Mouse (Mus musculus) neural tube, embryonic 14.5 days (tissue): ENCODE results near the gene Gm20388. TPM values are rescaled to one million over a fixed set of nuclear protein-coding genes. Genes with fewer than 3 reads are reported as not detected.

ENCODE experiments used
- ATAC-seq: fragments of 200-750 bp; cut with Nextera tagmentation; 2 replicates; pipeline ENCODE4 v1.8.0; 2017; ENCODE audit warnings: low read depth, mild to moderate bottlenecking, moderate TSS enrichment, moderate library complexity
- H3K27ac ChIP-seq: fragments of 300-500 bp; sonication (generic); 2 replicates; pipeline ENCODE4 v1.5.1; 2014; ENCODE audit warnings: low read depth, mild to moderate bottlenecking, control low read depth, low read length, moderate library complexity, mixed read lengths
- H3K27me3 ChIP-seq: fragments of 300-500 bp; sonication (generic); 2 replicates; pipeline ENCODE4 v1.6.1; 2014; ENCODE audit warnings: low read length; ENCODE audit not compliant: control insufficient read depth, insufficient read depth
- H3K36me3 ChIP-seq: fragments of 300-500 bp; sonication (generic); 2 replicates; pipeline ENCODE4 v1.6.1; 2014; ENCODE audit warnings: low read length, mixed read lengths; ENCODE audit not compliant: control insufficient read depth, insufficient read depth
- H3K4me1 ChIP-seq: fragments of 300-500 bp; sonication (generic); 2 replicates; pipeline ENCODE4 v1.6.1; 2014; ENCODE audit warnings: low read length; ENCODE audit not compliant: control insufficient read depth, insufficient read depth
- H3K4me2 ChIP-seq: fragments of 300-500 bp; sonication (generic); 2 replicates; pipeline ENCODE4 v1.6.1; 2014; ENCODE audit warnings: mild to moderate bottlenecking, low read depth, low read length, control low read depth
- H3K4me3 ChIP-seq: fragments of 300-500 bp; sonication (generic); 2 replicates; pipeline ENCODE4 v1.5.1; 2014; ENCODE audit warnings: low read depth, low read length, control low read depth, mixed read lengths
- H3K9ac ChIP-seq: fragments of 300-500 bp; sonication (generic); replicated peaks from 2 replicates; pipeline ENCODE4 v1.6.1; 2014; ENCODE audit warnings: low read depth, mild to moderate bottlenecking, control low read depth, low read length, mixed read lengths
- H3K9me3 ChIP-seq: fragments of 300-500 bp; sonication (generic); 2 replicates; pipeline ENCODE4 v1.6.1; 2016; ENCODE audit warnings: low read length; ENCODE audit not compliant: control insufficient read depth
- WGBS: fragments of 180-500 bp; shearing (Covaris S2); extraction: QIAGEN DNeasy Blood & Tissue Kit; methylation state at CpG from one replicate; pipeline ENCODE4 v1.1.7; 2014; 5-methylcytosine and 5-hydroxymethylcytosine counted together
- polyA plus RNA-seq: library from polyadenylated mRNA; unstranded; fragments of >200 nt; fragmentation: Nextera tagmentation; extraction: Ambion mirVana; gene quantifications from 2 replicates; pipeline ENCODE4 v1.2.1, GENCODE M21; 2014

The Gm20388 gene
- polyA plus RNA-seq, 1 experiment from 2014 or later, result 10.3 TPM

DNA sequence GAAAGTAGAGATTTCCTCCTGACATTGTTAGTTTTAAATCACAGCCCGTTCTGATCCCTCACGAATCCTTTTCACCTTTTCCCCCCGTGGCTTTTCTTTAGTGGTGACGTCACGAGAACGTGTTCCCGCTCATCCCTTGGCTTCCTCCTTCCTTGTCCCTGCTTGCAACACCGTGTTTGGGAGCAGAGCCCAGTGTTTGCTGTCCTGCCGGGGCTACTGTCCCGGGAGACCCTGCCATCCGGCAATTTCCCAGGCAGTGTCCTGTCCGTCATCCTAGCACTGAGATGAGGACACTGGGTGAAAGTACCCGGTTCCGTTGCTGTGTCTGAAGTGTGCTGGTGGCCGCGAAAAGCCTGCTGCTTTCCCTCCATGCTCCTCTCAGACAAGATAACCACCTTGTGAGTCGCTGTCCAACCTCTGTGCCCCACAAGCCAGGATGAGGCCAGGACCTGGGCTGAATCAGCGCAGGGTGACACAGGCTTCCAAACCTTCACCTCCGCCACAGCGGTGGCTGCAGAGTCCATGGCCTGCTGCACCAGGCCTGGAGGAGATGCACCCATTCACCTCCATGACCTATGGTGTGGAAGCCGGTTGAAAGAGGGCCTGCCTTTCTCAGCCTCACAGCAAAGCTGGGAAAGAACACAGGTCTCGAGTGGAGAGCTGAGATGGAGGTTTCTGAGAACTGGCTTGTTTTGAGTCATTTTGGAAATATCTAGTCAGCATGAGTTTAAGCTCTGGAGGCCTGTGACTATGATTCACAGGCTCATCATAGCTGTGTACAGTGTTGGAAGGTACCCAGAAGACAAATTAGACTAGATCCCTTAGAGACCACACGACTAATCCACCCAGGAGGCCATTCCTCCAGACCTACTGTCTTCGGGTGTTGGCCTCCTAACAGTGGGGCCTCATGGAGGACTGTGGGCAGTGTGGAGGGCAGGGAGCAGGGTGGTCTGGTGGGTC lies 4367.6 kb downstream of the Gm20388 start:
- no peak overlapping the region for H3K4me3 ChIP-seq
- no peak overlapping the region for H3K9ac ChIP-seq
- H3K27me3 ChIP-seq, result no peaks in the 10 kb centered on the region
- no peak overlapping the region for H3K27ac ChIP-seq
- WGBS, result 67% methylated on average over 24 of the region's 24 CpGs
- no peak for ATAC-seq
- no peaks in the 10 kb centered on the region for H3K9me3 ChIP-seq
- H3K36me3 ChIP-seq, result no peaks in the 10 kb centered on the region
- no peak overlapping the region for H3K4me2 ChIP-seq
- peaks cover 34% of the 10 kb centered on the region for H3K4me1 ChIP-seq

DNA sequence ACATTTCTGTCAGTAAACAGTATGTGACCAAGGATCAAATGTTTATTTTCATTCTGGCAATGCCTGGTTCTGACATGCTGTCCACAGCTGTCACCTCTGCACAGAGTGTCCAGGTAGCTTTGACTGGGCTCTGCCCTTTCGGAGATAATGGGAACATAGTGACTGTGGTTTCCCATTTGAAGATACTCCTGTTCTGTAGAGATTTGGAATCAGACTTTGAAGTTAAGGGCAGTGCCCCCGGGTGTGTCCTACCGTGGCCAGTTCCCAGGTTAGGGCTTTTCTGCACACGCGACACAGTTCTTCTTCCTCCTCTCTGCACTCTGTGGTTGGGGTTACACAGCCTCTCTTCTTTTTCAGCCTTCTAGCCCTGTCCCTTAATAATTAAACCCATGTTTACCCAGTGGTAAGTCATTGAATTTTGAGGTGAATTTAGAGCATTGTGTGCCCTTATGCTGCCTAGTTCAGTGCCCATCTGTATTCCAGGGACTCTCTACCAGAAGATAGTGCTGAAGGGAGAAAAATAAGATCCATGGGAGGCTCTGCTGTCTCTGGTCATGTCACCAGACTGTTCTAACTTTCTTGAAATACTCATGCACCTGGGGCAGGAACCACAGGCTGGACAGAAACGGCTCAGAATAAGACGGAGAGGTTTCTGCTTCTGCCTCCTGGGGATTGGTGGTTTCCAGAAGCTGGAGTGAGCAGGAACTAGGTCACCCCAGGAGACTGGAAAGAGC lies 4368.5 kb downstream of the Gm20388 start:
- Histone ChIP-seq H3K36me3 (no peaks in the 10 kb centered on the region), H3K4me3 (no peak overlapping the region), H3K9me3 (no peaks in the 10 kb centered on the region), H3K27me3 (no peaks in the 10 kb centered on the region), H3K27ac (no peak overlapping the region), H3K4me2 (no peak overlapping the region), H3K9ac (no peak overlapping the region), H3K4me1 (peaks cover 36% of the 10 kb centered on the region)
- WGBS, result 93% methylated on average over 7 of the region's 7 CpGs
- no peak for ATAC-seq

DNA sequence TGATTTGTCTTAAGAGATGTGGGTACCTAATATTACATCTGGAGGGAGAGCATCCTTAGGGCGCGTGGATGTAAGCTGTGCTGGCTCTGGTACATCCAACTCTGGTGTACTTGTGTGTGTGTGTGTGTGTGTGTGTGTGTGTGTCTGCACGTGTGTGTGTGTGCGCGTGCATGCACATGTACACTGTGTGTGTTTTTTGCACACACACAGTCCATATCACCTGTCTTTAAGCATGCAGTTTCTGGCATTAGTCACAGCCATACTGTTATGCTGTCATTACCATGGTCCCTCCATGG lies 4369.0 kb downstream of the Gm20388 start:
- Histone ChIP-seq H3K4me1 (peaks cover 38% of the 10 kb centered on the region), H3K9ac (no peak overlapping the region), H3K9me3 (no peaks in the 10 kb centered on the region), H3K36me3 (no peaks in the 10 kb centered on the region), H3K27ac (no peak overlapping the region), H3K27me3 (no peaks in the 10 kb centered on the region), H3K4me3 (no peak overlapping the region), H3K4me2 (no peak overlapping the region)
- no peak for ATAC-seq
- WGBS, result 98% methylated on average over 5 of the region's 5 CpGs

DNA sequence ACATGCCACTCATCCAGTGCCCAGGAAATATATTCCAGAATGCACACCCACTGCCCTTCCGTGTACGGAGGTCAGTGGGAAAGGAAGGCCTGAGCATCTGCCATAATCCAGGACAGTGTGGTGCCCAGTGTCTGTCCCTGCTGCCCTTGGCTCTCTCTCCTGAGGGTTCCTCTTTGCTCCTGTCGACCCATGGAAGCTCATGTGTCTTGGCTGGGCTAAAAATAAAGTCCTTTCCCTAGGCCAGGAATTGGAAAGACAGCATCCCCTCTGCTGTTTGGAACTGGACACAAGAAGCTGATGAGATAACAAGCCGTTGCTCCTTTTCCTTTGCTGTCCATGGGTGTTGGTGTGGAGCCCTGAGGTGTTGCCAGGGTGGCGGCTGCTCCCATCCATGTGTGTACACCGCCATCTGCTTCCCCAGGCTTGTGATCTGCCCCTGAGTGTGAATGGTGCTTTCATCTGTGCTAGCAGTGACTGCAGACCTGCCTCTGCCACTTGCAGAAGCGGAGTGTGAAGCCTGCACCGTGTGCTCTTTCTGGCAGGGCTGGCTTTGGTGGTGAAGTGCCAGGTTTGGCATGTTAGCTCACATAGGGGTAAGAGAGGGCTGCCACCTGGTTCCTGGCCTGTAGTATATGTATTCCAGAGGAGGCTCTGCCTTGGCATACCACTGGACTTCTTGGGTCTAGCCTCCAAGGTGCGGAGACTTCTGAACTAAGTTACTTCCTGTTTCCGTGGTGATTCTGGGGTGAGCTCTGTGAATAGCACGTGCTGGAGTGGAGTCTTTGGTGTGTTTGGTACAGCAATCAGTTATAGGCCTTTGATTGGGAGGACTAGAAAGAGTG lies 4371.3 kb downstream of the Gm20388 start:
- Histone ChIP-seq H3K27me3 (no peaks in the 10 kb centered on the region), H3K27ac (no peak overlapping the region), H3K9me3 (no peaks in the 10 kb centered on the region), H3K36me3 (no peaks in the 10 kb centered on the region), H3K4me3 (no peak overlapping the region), H3K9ac (no peak overlapping the region), H3K4me1 (peaks cover 54% of the 10 kb centered on the region), H3K4me2 (no peak overlapping the region)
- ATAC-seq, result no peak
- WGBS, result 57% methylated on average over 11 of the region's 11 CpGs

DNA sequence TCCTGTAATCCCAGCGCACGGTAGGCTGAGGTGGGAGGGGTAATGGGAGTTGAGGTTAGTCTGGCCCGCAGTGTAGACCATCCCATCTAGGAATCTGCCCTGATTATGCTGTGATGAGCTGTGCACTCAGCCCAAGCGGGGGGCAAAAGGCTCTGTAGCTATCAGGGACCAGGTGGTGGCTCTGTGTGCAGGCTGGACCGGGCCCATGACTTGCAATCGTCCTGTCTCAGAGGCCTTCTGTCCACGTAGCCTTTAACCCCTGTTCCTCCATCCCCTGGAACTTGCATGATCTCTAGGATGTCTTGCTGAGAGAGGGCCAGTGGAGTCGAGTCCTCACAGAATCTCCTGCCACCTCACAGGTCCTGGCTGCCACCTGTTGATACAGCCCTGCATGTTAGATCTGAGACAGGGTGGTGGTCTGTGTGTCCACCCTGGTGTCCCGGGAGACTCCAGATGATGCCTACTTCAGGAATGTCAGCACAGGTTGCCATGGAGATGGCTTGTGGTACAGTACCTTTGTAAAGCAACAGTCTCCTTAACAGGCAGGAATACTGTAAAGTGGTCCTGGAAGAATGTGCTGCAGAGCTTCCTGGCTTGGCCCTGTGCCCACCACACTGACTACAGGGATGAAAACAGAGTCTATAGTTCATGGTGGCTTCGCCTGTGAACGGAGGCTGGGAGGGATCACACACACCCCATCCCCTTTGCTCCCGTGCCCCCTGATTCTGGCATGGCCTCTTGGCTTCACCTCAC lies 4372.4 kb downstream of the Gm20388 start:
- ATAC-seq, result no peak
- no peaks in the 10 kb centered on the region for H3K27me3 ChIP-seq
- H3K4me3 ChIP-seq, result no peak overlapping the region
- H3K36me3 ChIP-seq, result no peaks in the 10 kb centered on the region
- 0 out of 2 replicates have a peak overlapping the region, but pooled peaks have one; percentile 16 for H3K9ac ChIP-seq
- no peaks in the 10 kb centered on the region for H3K9me3 ChIP-seq
- peaks cover 54% of the 10 kb centered on the region for H3K4me1 ChIP-seq
- 57% methylated on average over 12 of the region's 12 CpGs for WGBS
- H3K4me2 ChIP-seq, result no peak overlapping the region
- peak overlapping the region; percentile 65 for H3K27ac ChIP-seq

DNA sequence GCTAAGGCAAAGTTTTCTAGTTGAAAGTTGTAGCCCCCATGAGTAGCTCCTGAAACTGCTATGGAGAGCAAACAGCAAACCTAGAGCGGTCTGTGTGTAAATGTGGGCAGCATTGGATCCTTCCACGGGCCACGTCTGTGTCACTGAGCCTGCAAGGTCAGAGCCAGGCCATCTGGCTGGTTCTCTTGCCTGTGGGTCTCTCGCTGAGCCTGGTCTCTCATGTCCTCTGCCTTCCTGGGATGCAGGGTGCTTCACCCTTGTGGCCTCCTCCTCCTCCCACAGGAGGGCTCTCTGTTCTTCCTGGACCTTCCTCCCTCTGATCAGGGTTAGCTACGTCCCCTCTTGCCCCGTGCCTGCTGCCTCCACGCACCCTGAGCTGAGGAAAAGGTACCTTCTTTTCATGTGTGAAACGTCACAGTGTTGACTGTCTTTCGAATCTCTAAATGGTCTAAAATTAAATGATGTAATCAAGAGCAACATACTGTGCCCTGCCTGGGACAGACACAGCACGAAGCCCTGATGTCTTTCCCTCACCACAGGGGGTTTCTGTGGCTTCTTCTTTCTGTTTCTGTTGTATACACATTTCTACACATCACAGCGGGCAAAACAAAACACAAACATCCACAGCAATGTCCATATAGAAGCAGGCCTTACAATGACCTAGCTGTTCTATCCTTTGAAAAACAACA lies 4373.1 kb downstream of the Gm20388 start:
- Histone ChIP-seq H3K4me1 (peaks cover 50% of the 10 kb centered on the region), H3K27me3 (no peaks in the 10 kb centered on the region), H3K9ac (0 out of 2 replicates have a peak overlapping the region, but pooled peaks have one; percentile 16), H3K9me3 (no peaks in the 10 kb centered on the region), H3K4me2 (no peak overlapping the region), H3K27ac (peak overlapping the region; percentile 65), H3K36me3 (no peaks in the 10 kb centered on the region), H3K4me3 (no peak overlapping the region)
- ATAC-seq, result no peak
- WGBS, result 18% methylated on average over 11 of the region's 11 CpGs

DNA sequence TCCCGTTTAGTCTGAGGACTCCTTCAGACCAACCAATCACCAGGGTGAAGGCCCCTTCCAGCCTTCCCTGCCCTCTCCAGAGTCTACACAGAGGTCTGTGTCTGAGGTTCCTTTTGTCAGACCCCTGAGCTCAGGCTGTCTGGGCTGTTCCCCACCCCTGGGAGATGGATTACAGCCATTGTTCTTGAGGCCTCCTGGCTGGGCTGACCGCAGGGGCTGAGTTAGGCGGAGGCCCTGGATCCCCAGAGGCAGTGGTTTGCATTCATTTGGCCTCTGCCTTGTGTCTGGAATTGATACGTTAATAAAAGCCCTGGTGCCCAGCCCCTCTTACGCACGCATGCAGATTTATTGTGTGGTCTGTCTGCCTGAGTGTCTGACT lies 4373.7 kb downstream of the Gm20388 start:
- H3K9ac ChIP-seq, result no peak overlapping the region
- peak; percentile 68 for ATAC-seq

DNA sequence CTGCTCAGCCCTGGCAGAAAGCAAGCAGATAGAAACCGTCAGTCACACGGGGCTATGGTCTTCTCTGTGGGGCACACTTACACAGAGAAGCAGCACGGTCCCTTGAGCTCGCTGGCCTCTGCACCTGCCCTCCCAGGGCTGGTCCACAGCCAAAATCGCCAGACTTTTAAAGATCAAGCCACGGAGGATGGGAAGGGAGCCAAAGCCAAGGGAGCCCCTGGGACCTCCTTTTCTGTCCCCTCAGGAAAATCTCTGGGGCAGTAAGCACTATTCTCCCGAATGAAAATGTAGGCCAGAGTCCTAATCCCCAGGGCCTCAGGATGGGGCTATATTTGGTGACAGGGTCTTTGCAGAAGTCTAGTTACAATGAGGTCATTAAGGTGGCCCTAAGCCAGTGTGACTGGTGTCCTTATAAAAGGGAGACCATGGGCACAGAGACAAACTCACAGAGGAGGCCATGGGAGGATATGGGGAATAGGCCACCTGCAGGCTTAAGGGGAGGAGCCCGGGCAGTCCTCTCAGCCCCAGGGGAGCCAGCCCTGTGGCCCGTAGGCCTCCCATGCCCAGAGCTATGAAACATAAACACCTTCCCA lies 4374.4 kb downstream of the Gm20388 start:
- peaks cover 50% of the 10 kb centered on the region for H3K4me1 ChIP-seq
- WGBS, result 7% methylated on average over 9 of the region's 9 CpGs
- no peaks in the 10 kb centered on the region for H3K27me3 ChIP-seq
- peak overlapping the region; percentile 65 for H3K27ac ChIP-seq
- no peaks in the 10 kb centered on the region for H3K36me3 ChIP-seq
- H3K9ac ChIP-seq, result no peak overlapping the region
- H3K4me3 ChIP-seq, result no peak overlapping the region
- H3K9me3 ChIP-seq, result no peaks in the 10 kb centered on the region
- H3K4me2 ChIP-seq, result no peak overlapping the region
- ATAC-seq, result peak; percentile 36

More for the DNA sequence above, 4373.7 kb downstream of the Gm20388 start:
- WGBS, result under 1% methylated on average over 6 of the region's 6 CpGs
- no peaks in the 10 kb centered on the region for H3K9me3 ChIP-seq
- H3K4me1 ChIP-seq, result peaks cover 50% of the 10 kb centered on the region
- H3K27ac ChIP-seq, result peak overlapping the region; percentile 65
- no peak overlapping the region for H3K4me2 ChIP-seq
- H3K36me3 ChIP-seq, result no peaks in the 10 kb centered on the region
- H3K4me3 ChIP-seq, result no peak overlapping the region
- no peaks in the 10 kb centered on the region for H3K27me3 ChIP-seq
